Mouse (Mus musculus) liver, embryonic 14.5 days (tissue): Measurements from ENCODE around the gene Adam8. TPM values are rescaled to one million over a fixed set of nuclear protein-coding genes. Genes with fewer than 3 reads are reported as not detected.

Experiments used
- ATAC-seq: fragments of 200-750 bp; cut with Nextera tagmentation; 2 replicates; pipeline ENCODE4 v1.8.0; 2017; ENCODE audit warnings: moderate number of reproducible peaks, mild to moderate bottlenecking, moderate library complexity; ENCODE audit not compliant: insufficient read depth
- DNase-seq, 3 experiments: peaks; one replicate each; pipeline ENCODE4 v3.0.0-alpha.2; 2012 to 2013; ENCODE audit warnings: low read depth in 3 of 3, low spot score in 3 of 3
- H3K27ac ChIP-seq: fragments of 300-500 bp; sonication (generic); 2 replicates; pipeline ENCODE4 v1.5.1; 2014; ENCODE audit warnings: moderate library complexity, mild to moderate bottlenecking, control low read depth, inconsistent platforms
- H3K27me3 ChIP-seq: fragments of 300-500 bp; sonication (generic); 2 replicates; pipeline ENCODE4 v1.6.1; 2014; ENCODE audit warnings: mild to moderate bottlenecking, low read length, moderate library complexity; ENCODE audit not compliant: control insufficient read depth, insufficient read depth
- H3K36me3 ChIP-seq: fragments of 300-500 bp; sonication (generic); replicated peaks from 2 replicates; pipeline ENCODE4 v1.6.1; 2014; ENCODE audit warnings: low read depth; ENCODE audit not compliant: control insufficient read depth, insufficient read depth
- H3K4me1 ChIP-seq, 2 experiments: fragments of 200-500 bp in 1 of 2; fragments of 300-500 bp in 1 of 2; sonication (generic) in 1 of 2; replicated peaks; 2 replicates each; pipeline ENCODE4 v1.6.1; 2012 to 2014; ENCODE audit warnings: antibody characterized with exemption in 1 of 2, inconsistent platforms in 1 of 2, low read length in 1 of 2; ENCODE audit not compliant: control insufficient read depth in 2 of 2, insufficient read depth in 2 of 2
- H3K4me2 ChIP-seq: fragments of 300-500 bp; sonication (generic); 2 replicates; pipeline ENCODE4 v1.6.1; 2014; ENCODE audit warnings: low read depth, mild to moderate bottlenecking, control low read depth, moderate library complexity
- H3K4me3 ChIP-seq, 2 experiments: fragments of 200-500 bp in 1 of 2; fragments of 300-500 bp in 1 of 2; sonication (generic) in 1 of 2; 2 replicates each; pipeline ENCODE4 v1.5.1; 2012 to 2014; ENCODE audit warnings: low read depth in 2 of 2, low read length in 2 of 2, mild to moderate bottlenecking in 2 of 2, control low read depth in 1 of 2, inconsistent platforms in 1 of 2, moderate library complexity in 1 of 2; ENCODE audit not compliant: insufficient read depth in 1 of 2
- H3K9ac ChIP-seq: fragments of 300-500 bp; sonication (generic); replicated peaks from 2 replicates; pipeline ENCODE4 v1.6.1; 2014; ENCODE audit warnings: mild to moderate bottlenecking, control low read depth, moderate library complexity
- H3K9me3 ChIP-seq: fragments of 300-500 bp; sonication (generic); 2 replicates; pipeline ENCODE4 v1.6.1; 2016; ENCODE audit warnings: low read length, mixed read lengths; ENCODE audit not compliant: control insufficient read depth
- CTCF ChIP-seq: IDR thresholded peaks from 2 replicates; pipeline ENCODE4 v1.5.1; 2016; ENCODE audit warnings: antibody characterized with exemption, low read depth, control low read depth
- EP300 ChIP-seq: IDR thresholded peaks from 2 replicates; pipeline ENCODE4 v1.6.1; 2016; ENCODE audit warnings: antibody characterized with exemption, low read depth
- WGBS: fragments of 180-500 bp; shearing (Covaris S2); extraction: QIAGEN DNeasy Blood & Tissue Kit; methylation state at CpG from one replicate; pipeline ENCODE4 v1.1.7; 2014; ENCODE audit not compliant: insufficient replicate concordance; 5-methylcytosine and 5-hydroxymethylcytosine counted together
- polyA plus RNA-seq, 2 experiments: library from polyadenylated mRNA; depleted of rRNA in 1 of 2; stranded (reverse) in 1 of 2; unstranded in 1 of 2; fragments of >200 nt; fragmentation: Nextera tagmentation in 1 of 2; extraction: Ambion mirVana in 1 of 2; gene quantifications; 2 replicates each; pipeline versions ENCODE4 v1.2.1 to v1.2.3; 2012 to 2014

Adam8 gene
- polyA plus RNA-seq, 2 experiments = 0.46 to 0.83 TPM

- no peaks in the 10 kb centered on the region for H3K36me3 ChIP-seq
- TF ChIP-seq CTCF (no peak), EP300 (no peak)
- H3K27me3 ChIP-seq = peaks cover 10% of the 10 kb centered on the region
- under 1% methylated on average over 33 of the region's 33 CpGs for WGBS
- peak overlapping the region; percentile 89 for H3K4me2 ChIP-seq
- H3K4me1 ChIP-seq = peaks cover 0 to 6% of the 10 kb centered on the region in 2 experiments; a peak in 3 of 4 replicates
- peak overlapping the region; percentile 58 for H3K9ac ChIP-seq
- no peaks in the 10 kb centered on the region for H3K9me3 ChIP-seq
- DNase-seq = peak in 1 of 3 experiments; percentile 26
- H3K27ac ChIP-seq = no peak overlapping the region
- peak; percentile 82 for ATAC-seq
- peak overlapping the region; percentile 63 to 89 for H3K4me3 ChIP-seq
Observed at GRCm38 (mm10) chr7:139950283-139950971, 41.9 kb downstream of the Adam8 start.

GRCm38 (mm10) chr7:139949893-139950282, 42.5 kb downstream of the Adam8 start:
- ATAC-seq = peak; percentile 76
- H3K9me3 ChIP-seq = no peaks in the 10 kb centered on the region
- H3K4me1 ChIP-seq = peaks cover 0 to 6% of the 10 kb centered on the region in 2 experiments; a peak in 3 of 4 replicates
- H3K36me3 ChIP-seq = no peaks in the 10 kb centered on the region
- DNase-seq = peak in 1 of 3 experiments; percentile 30
- TF ChIP-seq CTCF (peak; percentile 61), EP300 (no peak)
- peaks cover 15% of the 10 kb centered on the region for H3K27me3 ChIP-seq
- peak overlapping the region; percentile 63 to 89 for H3K4me3 ChIP-seq
- whole genome bisulfite sequencing = under 1% methylated on average over 15 of the region's 15 CpGs
- H3K9ac ChIP-seq = peak overlapping the region; percentile 58
- H3K27ac ChIP-seq = no peak overlapping the region
- peak overlapping the region; percentile 89 for H3K4me2 ChIP-seq

GRCm38 (mm10) chr7:139946032-139946431, 46.3 kb downstream of the Adam8 start:
- no peak overlapping the region for H3K27ac ChIP-seq
- no peaks in the 10 kb centered on the region for H3K9me3 ChIP-seq
- 22% methylated on average over 5 of the region's 5 CpGs for WGBS
- no peaks in the 10 kb centered on the region for H3K36me3 ChIP-seq
- no peak overlapping the region for H3K4me3 ChIP-seq
- no peak overlapping the region for H3K4me2 ChIP-seq
- H3K27me3 ChIP-seq = peaks cover 50% of the 10 kb centered on the region
- no peak for ATAC-seq
- TF ChIP-seq EP300 = no peak
- DNase-seq = no peak
- H3K4me1 ChIP-seq = peaks cover 0 to 2% of the 10 kb centered on the region in 2 experiments; a peak in 3 of 4 replicates
- no peak overlapping the region for H3K9ac ChIP-seq

GRCm38 (mm10) chr7:139945516-139945915, 46.8 kb downstream of the Adam8 start:
- no peak for ATAC-seq

DNA sequence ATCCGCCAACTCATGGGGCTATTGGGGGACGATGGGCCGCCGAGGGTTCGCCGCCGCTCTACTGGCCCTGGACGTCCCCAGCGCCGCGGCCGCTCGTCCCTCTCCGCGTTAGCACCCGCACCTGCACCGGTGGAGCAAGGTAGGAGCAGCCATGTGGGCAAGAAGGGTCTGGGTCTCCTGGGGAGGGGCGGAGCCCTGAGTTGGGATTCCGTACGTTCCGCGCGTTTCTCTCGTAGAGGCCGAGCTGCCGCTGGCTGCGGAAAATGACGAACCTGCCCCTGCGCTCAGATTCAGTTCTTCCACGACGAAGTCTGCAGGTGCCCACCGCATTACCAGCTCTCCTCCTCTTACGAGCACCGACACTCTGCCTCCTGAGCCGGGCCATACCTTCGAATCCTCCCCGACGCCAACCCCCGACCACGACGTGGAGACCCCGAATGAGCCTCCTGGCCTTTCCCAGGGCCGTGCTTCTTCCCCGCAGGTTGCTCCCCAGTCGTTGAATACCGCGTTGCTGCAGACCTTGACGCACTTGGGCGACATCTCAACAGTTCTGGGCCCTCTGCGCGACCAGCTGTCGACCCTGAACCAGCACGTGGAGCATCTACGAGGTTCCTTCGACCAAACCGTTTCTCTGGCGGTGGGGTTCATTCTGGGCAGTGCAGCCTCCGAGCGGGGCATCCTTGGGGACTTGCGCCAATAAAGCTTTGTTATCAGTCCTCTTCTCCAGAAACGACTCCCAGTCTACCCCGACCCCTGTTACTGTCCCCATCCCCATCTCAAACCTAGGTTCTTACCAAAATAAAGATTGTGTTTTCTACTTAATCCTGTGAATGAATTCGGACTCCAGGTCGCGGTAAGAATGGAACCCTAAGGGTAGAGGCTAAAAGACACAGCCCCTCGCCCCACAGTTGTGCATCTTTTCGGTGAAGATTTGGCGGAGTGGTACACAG, 47.8 kb downstream of the Adam8 start:
- Histone ChIP-seq H3K9ac (no peak overlapping the region), H3K4me3 (no peak overlapping the region; a peak in 1 of 4 replicates), H3K4me2 (peak overlapping the region; percentile 23; the same call in 1 of the 2 replicates), H3K27ac (no peak overlapping the region), H3K27me3 (peaks cover 50% of the 10 kb centered on the region), H3K36me3 (no peaks in the 10 kb centered on the region), H3K4me1 (peaks cover 0 to under 1% of the 10 kb centered on the region in 2 experiments; a peak in 3 of 4 replicates), H3K9me3 (no peaks in the 10 kb centered on the region)
- 4% methylated on average over 68 of the region's 68 CpGs for WGBS
- DNase-seq = no peak
- TF ChIP-seq EP300 = no peak
- no peak for TF ChIP-seq CTCF
- ATAC-seq = no peak

More at GRCm38 (mm10) chr7:139945516-139945915, 46.8 kb downstream of the Adam8 start:
- 21% methylated on average over 5 of the region's 5 CpGs for WGBS
- no peak overlapping the region for H3K4me2 ChIP-seq
- peaks cover 0 to 2% of the 10 kb centered on the region in 2 experiments; a peak in 3 of 4 replicates for H3K4me1 ChIP-seq
- no peak for DNase-seq
- no peak overlapping the region for H3K27ac ChIP-seq
- H3K27me3 ChIP-seq = peaks cover 50% of the 10 kb centered on the region
- no peak overlapping the region for H3K9ac ChIP-seq
- H3K9me3 ChIP-seq = no peaks in the 10 kb centered on the region
- no peak overlapping the region for H3K4me3 ChIP-seq
- TF ChIP-seq CTCF (no peak), EP300 (no peak)
- no peaks in the 10 kb centered on the region for H3K36me3 ChIP-seq
